Mouse (Mus musculus) v-Abl transformed pro-B cells (cell line): Measurements from ENCODE around the gene Ddx23.

Source experiments
- in situ Hi-C, 2 experiments: fragments of 400-800 bp; cut with MboI; formaldehyde crosslinking; loops; one replicate each; pipeline ENCODE4 v1.15.1; 2025; ENCODE audit not compliant: unreplicated experiment in 2 of 2

Ddx23 gene

DNA sequence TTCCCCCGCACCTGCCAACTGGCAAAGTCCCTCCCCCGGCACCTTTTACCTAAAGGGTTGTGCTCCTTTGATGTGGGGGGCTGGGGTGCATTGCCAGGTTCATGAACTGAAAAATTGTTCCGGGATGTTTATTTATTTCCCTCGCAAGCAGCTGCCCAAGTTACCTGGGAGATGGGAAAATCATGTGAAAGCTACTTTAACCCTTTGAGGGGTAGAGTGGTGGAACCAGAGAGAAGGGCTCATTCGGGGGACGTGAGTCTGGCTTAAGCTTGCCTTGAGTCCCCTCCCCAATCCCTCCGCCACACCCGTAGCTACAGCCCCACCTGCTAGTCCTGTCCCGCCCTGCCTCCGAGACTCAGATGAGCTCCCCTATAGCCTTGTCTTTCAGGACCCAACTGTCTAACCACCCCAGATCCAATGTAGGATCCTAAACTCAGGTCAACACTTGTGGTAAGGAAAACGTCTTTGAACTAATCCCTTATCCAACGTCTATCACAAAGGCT is 52.5 kb downstream of the Ddx23 start:
- in situ Hi-C loops = loop anchor here (10.0 to 25.0 kb wide), 2 partner anchors 215 to 223 kb away; partner anchors contain the start of gene Olfr283 (in 1 of the 2)

DNA sequence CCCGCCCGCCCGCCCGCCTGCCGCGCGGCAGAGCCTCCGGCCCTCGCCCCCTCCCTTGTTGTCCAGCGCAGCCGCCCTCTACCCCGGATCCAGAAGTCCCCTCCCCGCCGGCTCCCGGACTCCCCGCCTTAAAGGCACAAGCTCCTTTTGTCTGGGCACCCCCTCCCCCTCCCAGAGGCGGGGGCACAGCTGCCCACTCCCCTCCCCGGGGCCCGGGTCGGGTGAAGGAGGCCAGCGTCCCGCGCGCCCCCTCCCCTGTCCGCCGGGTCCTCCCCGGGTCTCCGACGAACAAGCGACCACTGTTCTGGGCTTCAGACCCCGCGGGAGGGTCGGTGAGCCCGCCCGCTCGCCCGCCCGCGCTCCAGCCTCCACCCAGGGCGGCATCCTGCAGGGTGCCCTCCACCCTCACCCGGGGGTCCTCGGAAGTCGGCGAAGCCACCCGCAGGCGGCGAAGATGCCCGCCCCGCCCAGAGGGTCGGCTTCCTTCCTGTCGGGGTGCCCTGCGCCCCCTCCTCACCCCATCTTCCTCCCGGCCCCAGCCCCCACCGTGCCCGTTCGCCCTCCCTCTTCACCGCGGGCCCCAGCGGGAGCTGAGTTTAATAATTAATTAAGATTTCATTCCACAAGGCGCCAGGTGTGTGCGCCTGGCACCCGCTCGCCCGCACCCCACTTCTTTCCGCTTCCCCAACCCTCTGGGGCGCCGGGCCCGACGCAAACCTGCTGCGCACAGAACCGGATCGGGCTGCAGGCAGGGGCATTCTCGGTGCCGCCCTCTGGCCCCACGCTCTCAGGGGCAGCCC is 53.2 kb downstream of the Ddx23 start, which contains the start of gene Adcy6:
TSS of gene Adcy6 (minus strand) at position 746 of the 800 bp plus-strand sequence.
- in situ Hi-C loops = loop anchor here (10.0 to 25.0 kb wide), 2 partner anchors 215 to 222 kb away; partner anchors contain the start of gene Olfr283 (in 1 of the 2)

DNA sequence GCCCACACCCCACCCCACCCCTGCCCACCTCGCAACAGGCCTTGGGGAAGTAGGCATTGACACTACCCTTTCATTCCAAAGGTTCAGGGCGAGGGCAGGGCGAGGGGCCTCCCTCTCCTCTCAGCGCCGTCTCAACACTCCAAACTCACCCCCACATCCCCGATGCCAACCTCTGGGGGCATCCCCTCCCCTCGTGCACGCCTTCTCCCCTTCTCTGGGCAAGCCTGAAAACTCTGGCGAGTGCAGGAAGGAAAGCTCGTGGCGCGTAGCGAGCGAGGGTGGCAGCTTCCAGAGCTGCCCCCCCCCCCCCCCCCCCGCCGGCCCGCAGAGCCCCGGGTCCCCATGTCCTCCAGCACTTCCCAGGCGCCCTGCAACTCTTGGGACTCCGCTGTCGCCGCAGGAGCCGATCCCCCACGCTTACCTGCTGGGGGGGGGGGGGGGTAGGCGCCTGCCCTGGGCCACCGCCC is 53.9 kb downstream of the Ddx23 start:
- in situ Hi-C loops = loop anchor here in 1 of 2 experiments (25.0 kb wide), 1 partner anchor 222 kb away; the partner anchor contains the start of gene Olfr283

DNA sequence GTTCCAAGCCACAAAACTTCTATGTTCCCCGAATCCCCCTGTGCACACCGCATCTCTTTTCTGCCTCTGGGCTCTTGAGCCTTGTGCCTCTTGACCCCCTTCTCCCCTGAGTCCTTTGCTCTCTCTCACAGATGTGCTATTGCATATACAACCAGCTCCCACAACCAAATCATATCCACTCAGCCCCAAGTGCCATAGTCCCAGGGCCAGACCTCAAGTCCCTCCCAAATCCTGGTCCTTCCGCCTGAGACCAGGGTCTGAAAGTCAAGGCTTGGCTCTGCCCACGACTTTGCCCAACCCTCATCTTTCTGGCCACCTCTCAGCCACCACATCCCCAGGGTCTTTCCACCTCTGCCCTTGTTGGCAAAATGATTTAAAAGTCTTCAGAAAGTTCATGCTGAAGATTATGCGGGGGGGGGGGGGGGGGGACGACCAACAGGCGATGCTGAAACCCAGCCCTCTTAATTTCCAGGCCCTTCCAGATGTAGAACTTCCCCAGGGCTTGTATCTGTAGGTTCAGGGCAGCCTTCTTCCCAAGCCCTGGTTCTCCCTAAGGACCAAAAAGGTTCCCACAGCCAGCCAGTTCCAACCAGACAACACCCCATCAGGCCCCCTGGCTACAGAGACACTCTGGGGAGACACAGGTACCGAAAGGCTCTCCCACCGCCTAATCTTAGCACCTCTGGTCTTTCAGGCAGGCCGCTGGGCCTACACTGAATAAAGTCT is 54.5 kb downstream of the Ddx23 start:
- in situ Hi-C loops = loop anchor here in 1 of 2 experiments (25.0 kb wide), 1 partner anchor 221 kb away; the partner anchor contains the start of gene Olfr283

DNA sequence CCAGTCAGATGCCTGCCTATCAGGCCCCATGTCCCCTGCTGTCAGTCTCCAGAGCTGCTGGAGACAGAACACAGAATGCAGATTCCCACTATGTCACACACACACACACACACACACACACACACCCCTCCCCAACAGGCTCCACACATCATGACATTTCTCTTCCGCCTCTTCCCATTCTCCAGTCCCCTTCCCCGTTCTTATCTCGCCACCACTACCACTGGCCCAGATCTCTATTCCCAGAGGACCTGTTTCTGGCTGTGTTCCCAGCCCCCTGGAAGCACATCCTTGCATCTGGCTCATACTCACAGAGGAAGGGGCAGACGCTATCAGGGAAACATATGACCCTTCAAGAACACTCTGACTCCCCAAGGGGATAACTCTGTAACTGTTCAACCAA is 55.1 kb downstream of the Ddx23 start:
- in situ Hi-C loops = loop anchor here in 1 of 2 experiments (25.0 kb wide), 1 partner anchor 220 kb away; the partner anchor contains the start of gene Olfr283

DNA sequence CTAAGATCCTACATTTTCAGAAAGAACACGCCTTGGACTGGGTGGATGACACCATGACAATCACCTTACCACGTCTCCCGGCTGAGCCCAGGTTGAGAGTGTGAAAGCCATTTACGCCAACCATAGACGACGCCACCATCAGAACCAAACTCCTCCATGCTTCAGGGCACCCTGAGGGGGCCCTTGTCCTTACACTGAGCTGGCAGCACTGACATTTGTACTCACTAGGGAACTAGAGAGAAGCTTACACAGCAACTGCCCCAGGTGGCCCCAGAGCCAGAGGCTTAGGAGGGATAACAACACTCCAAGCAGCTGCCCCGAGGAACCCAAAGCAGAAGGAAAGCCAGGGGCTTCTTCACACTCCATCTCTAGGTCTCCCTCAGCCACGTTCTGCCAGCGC is 56.0 kb downstream of the Ddx23 start:
- in situ Hi-C loops = loop anchor here in 1 of 2 experiments (25.0 kb wide), 1 partner anchor 219 kb away; the partner anchor contains the start of gene Olfr283

DNA sequence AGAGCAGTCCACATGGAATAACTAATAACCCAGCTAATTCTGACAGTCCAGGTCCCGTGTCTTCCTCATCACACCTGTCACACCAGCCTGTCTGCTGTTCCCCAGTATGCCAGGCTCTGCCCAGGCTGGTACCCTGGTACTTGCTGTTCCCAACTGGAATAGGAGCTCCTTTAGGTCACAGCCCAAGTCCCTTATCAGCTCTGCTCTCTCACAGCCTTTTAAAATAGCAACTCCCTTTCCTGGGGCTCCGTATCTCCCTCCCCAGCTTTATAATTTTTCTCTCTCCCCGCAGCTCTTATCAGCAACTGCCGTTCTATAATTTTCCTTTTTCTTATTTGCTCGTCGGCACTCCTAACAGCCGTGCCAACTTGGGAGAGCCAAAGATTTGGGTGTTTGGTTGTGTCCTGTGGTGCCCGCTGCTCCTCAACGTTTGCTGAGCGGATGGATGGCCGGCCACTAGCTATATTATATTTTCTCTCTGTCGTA is 56.6 kb downstream of the Ddx23 start:
- in situ Hi-C loops = loop anchor here in 1 of 2 experiments (25.0 kb wide), 1 partner anchor 219 kb away; the partner anchor contains the start of gene Olfr283

DNA sequence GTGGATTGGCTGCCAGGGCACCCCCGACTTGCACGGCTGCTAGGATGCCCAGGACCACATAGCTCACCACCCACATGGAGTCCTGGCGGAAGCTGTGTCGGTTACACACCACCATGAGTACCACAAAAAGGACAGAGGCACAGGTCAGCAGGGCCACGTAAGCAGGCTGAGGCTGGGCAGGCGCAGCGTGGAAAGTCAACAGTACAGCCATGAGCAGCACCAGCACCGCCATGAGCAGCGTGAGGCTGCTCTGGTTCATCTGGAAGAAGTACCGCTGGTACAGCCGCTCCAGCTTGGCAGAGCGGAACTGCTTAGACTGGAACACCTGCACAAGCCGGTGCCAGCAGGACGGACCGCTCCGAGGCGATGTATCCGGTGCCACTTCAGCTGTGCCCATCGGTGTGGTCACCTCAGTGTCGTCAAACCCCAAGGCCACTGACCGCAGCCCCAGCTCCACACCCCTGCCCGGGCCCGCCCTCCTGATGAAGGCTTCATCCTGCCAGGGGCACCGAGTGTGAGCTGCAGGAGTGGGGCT is 58.6 kb downstream of the Ddx23 start:
- in situ Hi-C loops = loop anchor here in 1 of 2 experiments (25.0 kb wide), 1 partner anchor 217 kb away; the partner anchor contains the start of gene Olfr283

DNA sequence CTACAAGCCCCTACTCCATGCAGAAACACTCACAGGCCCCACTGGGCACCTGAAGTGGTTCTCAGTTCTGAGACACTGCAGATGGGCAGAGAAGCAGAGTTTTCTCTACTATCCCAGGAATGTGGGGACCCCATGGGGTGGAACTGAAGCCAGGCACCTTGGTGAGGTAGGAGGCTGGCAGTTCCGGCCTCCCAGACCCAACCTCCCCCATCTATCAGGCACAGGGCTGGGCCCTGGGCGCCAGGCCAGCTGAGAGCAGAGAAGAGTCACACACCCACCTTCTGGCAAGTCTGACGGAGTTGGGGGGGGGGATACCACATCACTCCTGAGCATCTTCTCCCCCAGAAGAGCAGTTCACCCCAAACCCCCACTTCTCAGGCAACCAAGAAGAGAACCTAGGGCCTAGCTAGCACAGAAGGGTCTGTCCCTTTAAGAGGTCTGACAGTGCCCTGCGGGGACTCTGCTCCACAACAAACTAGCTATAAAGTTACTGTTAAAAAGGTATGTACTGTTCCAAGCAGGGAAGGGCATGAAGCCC is 59.7 kb downstream of the Ddx23 start:
- in situ Hi-C loops = loop anchor here in 1 of 2 experiments (25.0 kb wide), 1 partner anchor 216 kb away; the partner anchor contains the start of gene Olfr283

DNA sequence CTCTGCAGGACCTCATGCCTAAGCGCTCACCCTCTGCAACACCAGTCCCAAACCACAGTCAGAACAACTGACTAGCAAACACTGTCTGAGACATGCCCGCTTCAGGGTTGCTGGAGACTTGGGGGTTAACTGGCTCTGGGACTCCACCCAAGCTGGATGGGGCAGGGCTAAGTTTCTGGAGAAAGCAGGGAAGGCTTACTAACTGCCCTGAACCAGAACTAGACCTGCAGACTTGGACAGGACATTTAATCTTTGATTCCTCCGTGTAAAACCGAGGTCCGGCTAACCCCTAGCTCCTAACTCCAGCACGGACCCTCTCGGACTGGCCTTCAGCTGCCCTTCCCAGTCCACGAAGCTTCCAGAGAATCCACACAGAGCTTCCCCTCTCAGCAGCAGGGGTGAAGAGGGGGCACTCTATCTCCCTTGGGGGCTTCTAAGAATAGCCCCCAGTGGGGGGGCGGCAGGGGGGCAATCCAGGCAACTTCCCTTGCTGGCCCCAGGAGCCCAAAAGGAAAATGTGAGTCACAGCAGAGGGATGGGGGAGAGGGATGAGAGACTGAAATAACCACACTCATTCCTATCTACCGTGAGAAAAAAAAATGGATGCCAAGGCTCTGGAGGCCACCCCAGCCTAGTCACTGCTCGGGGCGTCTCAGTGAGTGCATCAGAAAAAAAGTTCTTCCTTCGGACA is 60.4 kb downstream of the Ddx23 start:
- in situ Hi-C loops = loop anchor here in 1 of 2 experiments (25.0 kb wide), 1 partner anchor 215 kb away; the partner anchor contains the start of gene Olfr283

DNA sequence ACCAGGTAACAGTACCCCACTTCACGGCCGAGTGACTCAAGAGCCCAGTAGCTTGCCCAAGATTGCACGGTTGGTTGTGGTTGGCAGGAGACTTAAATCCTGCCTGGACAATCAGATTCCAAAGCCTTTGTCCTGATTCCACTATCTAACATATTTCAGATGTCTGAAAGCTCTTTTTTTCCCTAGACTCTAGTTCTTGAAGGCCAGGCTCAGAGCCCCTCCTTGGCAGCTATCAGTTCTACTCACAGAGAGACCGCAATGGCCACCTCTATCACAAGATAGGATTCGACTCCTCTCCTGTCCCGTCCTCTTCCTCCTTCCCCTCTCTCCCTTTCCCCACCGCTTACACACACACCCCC is 60.9 kb downstream of the Ddx23 start:
- in situ Hi-C loops = loop anchor here in 1 of 2 experiments (25.0 kb wide), 1 partner anchor 215 kb away; the partner anchor contains the start of gene Olfr283

DNA sequence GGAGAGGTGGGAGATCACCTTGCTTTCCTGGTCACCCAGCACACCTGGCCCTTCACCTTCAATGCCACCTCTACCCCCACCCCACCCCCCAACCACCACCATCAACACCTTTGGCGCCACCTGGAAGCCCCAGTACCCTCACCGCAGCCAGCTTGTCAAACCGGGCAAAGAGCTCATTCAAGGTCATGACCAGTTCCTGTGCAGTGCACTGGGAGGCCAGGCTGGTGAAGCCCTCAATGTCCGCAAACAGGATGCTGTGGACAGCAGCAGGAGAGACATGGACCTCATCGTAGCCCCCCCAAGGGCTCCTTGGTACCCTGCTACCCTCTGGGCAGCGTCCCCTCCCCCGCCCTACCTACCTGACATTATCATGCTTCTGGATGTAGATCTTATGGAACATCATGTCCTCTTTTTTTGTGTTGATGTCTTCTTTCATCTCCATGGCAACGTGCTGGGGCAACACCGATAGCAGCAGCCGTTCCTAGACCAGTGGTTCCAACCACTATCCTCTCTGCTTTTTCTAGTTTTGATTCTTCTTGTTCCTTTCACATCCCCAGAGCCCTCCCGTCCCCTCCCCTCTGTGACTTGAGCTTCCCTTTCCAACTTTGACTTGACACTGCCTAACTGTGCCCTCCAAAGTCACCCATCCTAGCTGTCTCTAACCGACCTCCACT is 62.5 kb downstream of the Ddx23 start:
- in situ Hi-C loops = loop anchor here in 1 of 2 experiments (25.0 kb wide), 1 partner anchor 213 kb away; the partner anchor contains the start of gene Olfr283

DNA sequence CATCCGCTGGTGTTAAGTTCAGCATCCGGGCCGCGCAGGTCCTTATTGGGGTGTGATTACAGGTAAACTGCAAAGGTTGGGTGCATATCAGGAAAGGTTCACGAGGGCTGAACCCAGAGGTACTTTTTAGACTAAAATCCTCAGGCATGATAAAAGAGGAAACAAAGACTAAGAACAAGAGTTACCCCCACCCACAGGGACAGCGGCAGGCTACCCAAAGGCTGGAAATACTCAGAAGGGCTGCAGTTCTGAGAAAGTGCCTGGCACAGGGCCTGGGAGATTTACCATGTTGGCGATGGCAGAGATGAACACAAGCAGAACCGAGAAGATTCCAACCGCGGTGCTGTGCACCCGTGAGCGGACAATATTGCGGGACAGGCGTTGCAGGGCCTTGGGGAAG is 66.1 kb downstream of the Ddx23 start:
- in situ Hi-C loops = no loop called here
